Mouse (Mus musculus): ENCODE data around the gene Umodl1.

GRCm38 (mm10) chr17:30973332-30973731 is 18.9 kb downstream of the Umodl1 start:
- TF ChIP-seq UBTF (IDR thresholded peaks at IDR 0.05; ENCODE audit: borderline replicate concordance, insufficient read depth, low read depth, low read length): no peak
- no peak for TF ChIP-seq USF1 (IDR thresholded peaks at IDR 0.05; ENCODE audit: low read depth, low read length)
- TF ChIP-seq CTCF (IDR thresholded peaks at IDR 0.05 in 2 of 3, conservative IDR thresholded peaks at IDR 0.05 in 1 of 3; ENCODE audit: control insufficient read depth in 1 of 3, insufficient read depth in 1 of 3, low read depth in 2 of 3, low read length in 3 of 3, poor library complexity in 1 of 3, severe bottlenecking in 1 of 3): no peak
- TF ChIP-seq EP300 (IDR thresholded peaks at IDR 0.05; ENCODE audit: low read depth in 1 of 2, low read length in 2 of 2): no peak

Data from MEL (cell line).